Mouse (Mus musculus) CH12.LX (cell line): ENCODE measurements at regions not wholly inside any gene's neighbourhood (a gene's known extent, or its start where the extent isn't known, plus 50 kb on each side); places are given as distances from the start of the nearest gene placed in this dataset.
A peak's percentile ranks its signal among the peaks of the same experiment; 100 is the strongest.

ENCODE experiments used
- CTCF ChIP-seq, 2 experiments: IDR thresholded peaks in 1 of 2; conservative IDR thresholded peaks in 1 of 2; 2 replicates each; pipeline ENCODE4 v1.5.1; 2011 to 2012; ENCODE audit warnings: low read depth in 2 of 2, low read length in 2 of 2, improper control_type of control experiment in 1 of 2, inconsistent platforms in 1 of 2, mild to moderate bottlenecking in 1 of 2, moderate library complexity in 1 of 2
- E2F4 ChIP-seq: IDR thresholded peaks from 2 replicates; pipeline ENCODE4 v1.6.1; 2011; ENCODE audit warnings: low read depth, low read length, improper control_type of control experiment; ENCODE audit not compliant: insufficient replicate concordance
- RAD21 ChIP-seq: IDR thresholded peaks from 2 replicates; pipeline ENCODE4 v1.6.1; 2011; ENCODE audit warnings: low read depth, mild to moderate bottlenecking, low read length, improper control_type of control experiment, moderate library complexity

DNA sequence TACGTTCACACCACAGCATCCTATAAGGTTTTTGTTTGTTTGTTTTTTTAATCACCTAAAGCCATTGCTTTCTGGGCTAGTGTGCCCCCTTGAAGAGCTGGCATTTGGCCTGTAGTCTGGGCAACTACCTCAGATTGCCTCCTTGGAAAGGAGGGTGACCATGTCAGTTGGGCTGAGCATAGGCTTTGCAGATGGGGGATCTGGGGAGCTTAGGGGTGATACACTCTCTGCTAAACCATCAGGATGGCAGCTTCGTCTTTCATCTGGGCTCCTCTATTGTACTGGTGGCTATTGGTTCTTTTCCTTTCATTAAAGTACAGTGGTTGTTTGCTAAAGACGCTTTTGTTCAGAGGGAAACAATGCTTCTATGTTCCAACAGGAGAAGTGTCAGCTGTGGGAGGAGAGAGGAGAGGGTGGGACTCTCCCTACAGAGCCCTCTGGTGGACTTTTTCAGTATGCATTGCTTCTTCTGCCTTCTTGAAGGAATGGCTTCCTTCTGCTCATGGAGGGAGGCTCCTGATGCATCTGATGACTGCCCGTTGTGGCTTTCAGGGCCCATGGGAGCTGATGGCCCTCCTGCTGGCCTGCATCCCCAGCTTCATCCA, 196.8 kb downstream of the Pten start:
- no peak for TF ChIP-seq E2F4
- TF ChIP-seq RAD21, result peak; percentile 74
- TF ChIP-seq CTCF (conservative IDR thresholded peaks at IDR 0.05 in 1 of 2, IDR thresholded peaks at IDR 0.05 in 1 of 2; ENCODE audit: low read depth in 2 of 2, low read length in 2 of 2), result peak; percentile 44 to 78; a peak in 3 of 4 replicates
